Mouse (Mus musculus): Measurements from ENCODE around the gene Fgf18.

DNA sequence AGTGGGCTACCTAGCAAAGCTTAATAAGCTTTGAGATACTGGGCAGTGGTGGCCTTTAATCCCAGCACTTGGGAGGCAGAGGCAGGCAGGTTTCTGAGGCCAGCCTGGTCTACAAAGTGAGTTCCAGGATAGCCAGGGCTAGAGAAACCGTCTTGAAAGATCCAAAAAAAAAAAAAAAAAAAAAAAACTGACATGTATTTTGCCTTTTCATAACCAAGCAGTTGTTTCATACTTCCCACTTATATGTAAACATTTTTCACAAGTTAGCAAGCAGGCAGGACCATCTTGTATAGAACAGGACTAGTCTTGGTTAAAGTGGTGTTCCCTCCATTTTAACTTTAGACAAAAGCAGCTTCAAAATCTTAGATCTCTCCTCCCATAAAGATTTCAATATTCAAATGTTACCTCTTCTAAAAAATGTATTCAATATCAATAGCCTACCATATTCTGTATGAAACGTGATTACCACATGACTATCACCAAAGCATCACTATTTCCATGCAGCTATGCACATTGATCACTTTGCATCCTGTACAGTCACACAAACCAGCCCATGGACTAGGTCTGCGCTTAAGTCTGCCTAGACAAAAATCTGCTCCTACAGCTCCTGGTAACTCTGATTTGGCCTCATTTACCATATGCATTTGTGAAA lies 4.1 kb upstream of the Fgf18 start:
- TF ChIP-seq CTCF (IDR thresholded peaks at IDR 0.05; ENCODE audit: extremely low read depth, insufficient read depth, insufficient read length, insufficient replicate concordance) (no peak), POLR2A (IDR thresholded peaks at IDR 0.05; ENCODE audit: low read depth, low read length) (no peak)
